Mouse (Mus musculus) heart, adult 2 months (tissue): ENCODE results near the gene Lrrc75b. TPM values are rescaled to one million over a fixed set of nuclear protein-coding genes. Genes with fewer than 3 reads are reported as not detected.
"Not testable (repeated sequence)": the region's sequence is repeated elsewhere in the genome, so short reads cannot be mapped to it uniquely, and the experiment has no call there.

ENCODE experiments used
- DNase-seq, 2 experiments: peaks; one replicate each; pipeline ENCODE4 v3.0.0; 2021
- H3K27ac ChIP-seq: fragments of 200-600 bp; 2 replicates; pipeline ENCODE4 v1.8.1; 2022
- H3K27me3 ChIP-seq: fragments of 200-500 bp; 2 replicates; pipeline ENCODE4 v1.6.1; 2012; ENCODE audit warnings: mild to moderate bottlenecking, low read length, inconsistent platforms, mixed read lengths; ENCODE audit not compliant: control insufficient read depth, insufficient read depth
- H3K36me3 ChIP-seq: fragments of 200-500 bp; 2 replicates; pipeline ENCODE4 v1.6.1; 2012; ENCODE audit warnings: low read length, inconsistent platforms; ENCODE audit not compliant: control insufficient read depth, insufficient read depth
- H3K4me1 ChIP-seq: fragments of 200-500 bp; 2 replicates; pipeline ENCODE4 v1.6.1; 2011; ENCODE audit warnings: low read length; ENCODE audit not compliant: control insufficient read depth, insufficient read depth
- H3K4me3 ChIP-seq: fragments of 200-600 bp; 2 replicates; pipeline ENCODE4 v1.8.1; 2022
- H3K79me2 ChIP-seq: fragments of 200-500 bp; replicated peaks from 2 replicates; pipeline ENCODE4 v1.6.1; 2012; ENCODE audit warnings: mild to moderate bottlenecking, inconsistent platforms, low read length, moderate library complexity, mixed read lengths; ENCODE audit not compliant: control insufficient read depth, insufficient read depth
- H3K9ac ChIP-seq: fragments of 200-500 bp; 2 replicates; pipeline ENCODE4 v1.6.1; 2012; ENCODE audit warnings: low read depth, mild to moderate bottlenecking, control low read depth, inconsistent platforms, low read length, mixed read lengths
- CTCF ChIP-seq: fragments of 200-600 bp; IDR thresholded peaks from 2 replicates; pipeline ENCODE4 v1.8.1; 2022; ENCODE audit warnings: antibody characterized with exemption, mild to moderate bottlenecking, moderate library complexity
- EP300 ChIP-seq: fragments of 200-500 bp; IDR thresholded peaks from 2 replicates; pipeline ENCODE4 v1.6.1; 2011; ENCODE audit warnings: low read depth, low read length, control low read depth; ENCODE audit not compliant: insufficient read depth
- POLR2A ChIP-seq: fragments of 200-500 bp; IDR thresholded peaks from 2 replicates; pipeline ENCODE4 v1.6.1; 2011; ENCODE audit warnings: mild to moderate bottlenecking, low read depth, low read length, control low read depth; ENCODE audit not compliant: insufficient read depth
- WGBS: fragments of 180-500 bp; shearing (Covaris S2); methylation state at CpG from one replicate; pipeline ENCODE4 v1.1.7; 2018; 5-methylcytosine and 5-hydroxymethylcytosine counted together
- intact Hi-C: fragments of 180-260 bp; cut with DNase I; formaldehyde crosslinking; loops from one replicate; pipeline ENCODE4 v1.15.1; 2025
- polyA plus RNA-seq: library from polyadenylated mRNA; depleted of rRNA; stranded (reverse); fragments of >200 nt; gene quantifications from 2 replicates; pipeline ENCODE4 v1.2.3, GENCODE M21; 2012
- total RNA-seq, 2 experiments: library from RNA; stranded (reverse); gene quantifications; 2 replicates each; pipeline ENCODE4 v1.2.3; 2021

Lrrc75b gene
- total and polyA plus RNA-seq, 3 experiments: 0.66 to 1.00 (median 0.84) TPM

GRCm38 (mm10) chr10:75510446-75510845 lies 49.7 kb downstream of the Lrrc75b start:
- intact Hi-C loops: no loop called here
- Histone ChIP-seq H3K27ac (peak overlapping the region; percentile 76), H3K36me3 (no peaks in the 10 kb centered on the region), H3K4me1 (peaks cover 6% of the 10 kb centered on the region), H3K79me2 (no peaks in the 10 kb centered on the region), H3K4me3 (no peak overlapping the region), H3K27me3 (no peaks in the 10 kb centered on the region), H3K9ac (no peak overlapping the region)
- peak; percentile 67 to 80 for DNase-seq
- 58% methylated on average over 7 of the region's 7 CpGs for WGBS
- TF ChIP-seq POLR2A (no peak), EP300 (0 out of 2 replicates have a peak, but pooled peaks have one; percentile 11), CTCF (no peak)

- H3K79me2 ChIP-seq, intact Hi-C loops, H3K27me3 ChIP-seq, H3K27ac ChIP-seq, H3K9ac ChIP-seq, H3K4me1 ChIP-seq, H3K4me3 ChIP-seq, H3K36me3 ChIP-seq, DNase-seq: not testable (repeated sequence)
- WGBS: 86% methylated on average over 3 of the region's 3 CpGs
These were observed 54.2 kb downstream of the Lrrc75b start for GRCm38 (mm10) chr10:75505928-75506327.

- no peak for DNase-seq
- Histone ChIP-seq H3K27me3 (no peaks in the 10 kb centered on the region), H3K4me1 (peaks cover 4% of the 10 kb centered on the region), H3K27ac (peak overlapping the region; percentile 36), H3K9ac (no peak overlapping the region), H3K79me2 (no peaks in the 10 kb centered on the region), H3K36me3 (no peaks in the 10 kb centered on the region), H3K4me3 (no peak overlapping the region)
- intact Hi-C loops: no loop called here
- no peak for TF ChIP-seq EP300
- TF ChIP-seq POLR2A: no peak
- no peak for TF ChIP-seq CTCF
- WGBS: 58% methylated on average over 3 of the region's 3 CpGs
These were observed 55.0 kb downstream of the Lrrc75b start for GRCm38 (mm10) chr10:75505130-75505495.

GRCm38 (mm10) chr10:75504234-75505129 lies 55.6 kb downstream of the Lrrc75b start:
- peaks cover 3% of the 10 kb centered on the region for H3K4me1 ChIP-seq
- intact Hi-C loops: no loop called here
- peak; percentile 27; the same call in 1 of the 2 replicates for TF ChIP-seq EP300
- TF ChIP-seq CTCF: no peak
- DNase-seq: peak in 1 of 2 experiments; percentile 70
- no peaks in the 10 kb centered on the region for H3K79me2 ChIP-seq
- H3K4me3 ChIP-seq: no peak overlapping the region
- H3K36me3 ChIP-seq: no peaks in the 10 kb centered on the region
- WGBS: 66% methylated on average over 8 of the region's 8 CpGs
- H3K27ac ChIP-seq: peak overlapping the region; percentile 36
- no peak overlapping the region for H3K9ac ChIP-seq
- H3K27me3 ChIP-seq: no peaks in the 10 kb centered on the region

GRCm38 (mm10) chr10:75503692-75504091 lies 56.4 kb downstream of the Lrrc75b start:
- intact Hi-C loops: no loop called here
- Histone ChIP-seq H3K4me1 (peaks cover 3% of the 10 kb centered on the region), H3K36me3 (no peaks in the 10 kb centered on the region), H3K79me2 (no peaks in the 10 kb centered on the region), H3K27ac (no peak overlapping the region), H3K4me3 (no peak overlapping the region), H3K9ac (no peak overlapping the region), H3K27me3 (no peaks in the 10 kb centered on the region)
- DNase-seq: no peak
- WGBS: 93% methylated on average over 7 of the region's 7 CpGs
- TF ChIP-seq CTCF (no peak), POLR2A (no peak), EP300 (no peak)

DNA sequence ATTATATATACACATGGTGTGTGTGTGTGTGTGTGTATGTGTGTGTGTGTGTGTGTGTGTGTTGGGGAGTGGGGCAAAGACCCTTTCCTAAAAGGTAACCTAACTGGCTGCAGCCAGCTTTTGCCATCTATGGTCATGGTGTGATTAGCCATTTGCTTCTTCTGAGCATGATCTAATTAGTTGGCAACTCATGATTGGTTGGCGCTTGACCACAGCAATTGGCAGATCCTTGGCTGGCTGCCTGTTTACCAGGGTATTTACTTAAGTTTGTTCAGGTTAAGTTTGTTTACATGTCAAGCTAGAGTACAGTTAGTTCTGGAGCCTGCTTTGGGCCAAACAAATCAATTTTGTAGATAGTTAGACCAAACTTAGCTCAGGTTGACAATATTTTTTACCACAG lies 58.5 kb downstream of the Lrrc75b start:
- intact Hi-C loops: no loop called here
- H3K9ac ChIP-seq: no peak overlapping the region
- no peaks in the 10 kb centered on the region for H3K27me3 ChIP-seq
- H3K27ac ChIP-seq: no peak overlapping the region
- peaks cover 3% of the 10 kb centered on the region for H3K4me1 ChIP-seq
- no peak for DNase-seq
- H3K79me2 ChIP-seq: no peaks in the 10 kb centered on the region
- WGBS: 97% methylated on average over 1 of the region's 1 CpGs
- H3K4me3 ChIP-seq: no peak overlapping the region
- no peaks in the 10 kb centered on the region for H3K36me3 ChIP-seq
- no peak for TF ChIP-seq CTCF
- no peak for TF ChIP-seq POLR2A
- TF ChIP-seq EP300: no peak
